Mouse (Mus musculus) neural tube, embryonic 12.5 days (tissue): Measurements from ENCODE around the gene Cacna1a. TPM values are rescaled to one million over a fixed set of nuclear protein-coding genes. Genes with fewer than 3 reads are reported as not detected.

Experiments
- ATAC-seq: fragments of 200-750 bp; cut with Nextera tagmentation; 2 replicates; pipeline ENCODE4 v1.8.0; 2017; ENCODE audit warnings: low read depth, mild to moderate bottlenecking, moderate TSS enrichment, moderate library complexity; ENCODE audit not compliant: low FRiP score
- H3K27ac ChIP-seq: fragments of 300-500 bp; sonication (generic); 2 replicates; pipeline ENCODE4 v1.5.1; 2016
- H3K27me3 ChIP-seq: fragments of 300-500 bp; sonication (generic); replicated peaks from 2 replicates; pipeline ENCODE4 v1.6.1; 2016; ENCODE audit warnings: mild to moderate bottlenecking
- H3K36me3 ChIP-seq: fragments of 300-500 bp; sonication (generic); 2 replicates; pipeline ENCODE4 v1.6.1; 2016; ENCODE audit warnings: mild to moderate bottlenecking
- H3K4me1 ChIP-seq: fragments of 300-500 bp; sonication (generic); 2 replicates; pipeline ENCODE4 v1.6.1; 2016
- H3K4me2 ChIP-seq: fragments of 300-500 bp; sonication (generic); replicated peaks from 2 replicates; pipeline ENCODE4 v1.6.1; 2016; ENCODE audit warnings: mild to moderate bottlenecking
- H3K4me3 ChIP-seq: fragments of 300-500 bp; sonication (generic); 2 replicates; pipeline ENCODE4 v1.5.1; 2016
- H3K9ac ChIP-seq: fragments of 300-500 bp; sonication (generic); 2 replicates; pipeline ENCODE4 v1.6.1; 2016; ENCODE audit warnings: mild to moderate bottlenecking
- H3K9me3 ChIP-seq: fragments of 300-500 bp; sonication (generic); 2 replicates; pipeline ENCODE4 v1.6.1; 2016; ENCODE audit warnings: mild to moderate bottlenecking
- WGBS: fragments of 180-500 bp; shearing (Covaris S2); methylation state at CpG from one replicate; pipeline ENCODE4 v1.1.7; 2016; 5-methylcytosine and 5-hydroxymethylcytosine counted together
- polyA plus RNA-seq: library from polyadenylated mRNA; unstranded; fragments of >200 nt; fragmentation: Nextera tagmentation; extraction: Ambion mirVana; gene quantifications from 2 replicates; pipeline ENCODE4 v1.2.1, GENCODE M21; 2016

Cacna1a gene
- polyA plus RNA-seq, 1 experiment from 2014 or later, result 19.6 TPM

GRCm38 (mm10) chr8:84415378-84415898 lies 27.2 kb downstream of the Cacna1a start:
- peak; percentile 67 for ATAC-seq
- Histone ChIP-seq H3K9me3 (no peaks in the 10 kb centered on the region), H3K9ac (peak overlapping the region; percentile 85), H3K27me3 (0 out of 2 replicates have a peak, but pooled peaks cover 2% of the 10 kb centered on the region), H3K4me2 (peak overlapping the region; percentile 68), H3K27ac (peak overlapping the region; percentile 85), H3K4me1 (peaks cover 20% of the 10 kb centered on the region), H3K36me3 (no peaks in the 10 kb centered on the region), H3K4me3 (peak overlapping the region; percentile 76)
- WGBS, result under 1% methylated on average over 53 of the region's 64 CpGs

- H3K4me2 ChIP-seq, result peak overlapping the region; percentile 68
- H3K4me1 ChIP-seq, result peaks cover 20% of the 10 kb centered on the region
- no peaks in the 10 kb centered on the region for H3K36me3 ChIP-seq
- 0 out of 2 replicates have a peak, but pooled peaks cover 2% of the 10 kb centered on the region for H3K27me3 ChIP-seq
- peak overlapping the region; percentile 76 for H3K4me3 ChIP-seq
- WGBS, result 12% methylated on average over 14 of the region's 14 CpGs
- peak; percentile 35 for ATAC-seq
- peak overlapping the region; percentile 85 for H3K27ac ChIP-seq
- H3K9ac ChIP-seq, result peak overlapping the region; percentile 85
- no peaks in the 10 kb centered on the region for H3K9me3 ChIP-seq
These were observed 27.8 kb downstream of the Cacna1a start for GRCm38 (mm10) chr8:84416041-84416440.

- Histone ChIP-seq H3K9me3 (no peaks in the 10 kb centered on the region), H3K9ac (peak overlapping the region; percentile 85; the same call in 1 of the 2 replicates), H3K36me3 (no peaks in the 10 kb centered on the region), H3K4me1 (peaks cover 20% of the 10 kb centered on the region), H3K27me3 (0 out of 2 replicates have a peak, but pooled peaks cover 2% of the 10 kb centered on the region), H3K4me3 (peak overlapping the region; percentile 76), H3K4me2 (peak overlapping the region; percentile 68), H3K27ac (no peak overlapping the region)
- 64% methylated on average over 6 of the region's 6 CpGs for WGBS
- ATAC-seq, result no peak
These were observed 28.7 kb downstream of the Cacna1a start for GRCm38 (mm10) chr8:84416915-84417314.

GRCm38 (mm10) chr8:84417840-84418239 lies 29.6 kb downstream of the Cacna1a start:
- no peaks in the 10 kb centered on the region for H3K36me3 ChIP-seq
- H3K27ac ChIP-seq, result no peak overlapping the region
- H3K27me3 ChIP-seq, result 0 out of 2 replicates have a peak, but pooled peaks cover 2% of the 10 kb centered on the region
- H3K4me2 ChIP-seq, result peak overlapping the region; percentile 68
- WGBS, result 52% methylated on average over 5 of the region's 5 CpGs
- H3K9ac ChIP-seq, result 0 out of 2 replicates have a peak overlapping the region, but pooled peaks have one; percentile 85
- H3K4me3 ChIP-seq, result no peak overlapping the region
- ATAC-seq, result no peak
- H3K4me1 ChIP-seq, result peaks cover 20% of the 10 kb centered on the region
- H3K9me3 ChIP-seq, result no peaks in the 10 kb centered on the region

GRCm38 (mm10) chr8:84424426-84424825 lies 36.2 kb downstream of the Cacna1a start:
- WGBS, result 87% methylated on average over 3 of the region's 3 CpGs
- Histone ChIP-seq H3K4me2 (no peak overlapping the region), H3K27ac (no peak overlapping the region), H3K9me3 (no peaks in the 10 kb centered on the region), H3K27me3 (no peaks in the 10 kb centered on the region), H3K9ac (no peak overlapping the region), H3K4me3 (no peak overlapping the region), H3K36me3 (peaks cover 7% of the 10 kb centered on the region; the same call in 1 of the 2 replicates), H3K4me1 (no peaks in the 10 kb centered on the region)
- ATAC-seq, result no peak

GRCm38 (mm10) chr8:84426087-84426486 lies 37.8 kb downstream of the Cacna1a start:
- peaks cover 7% of the 10 kb centered on the region; the same call in 1 of the 2 replicates for H3K36me3 ChIP-seq
- 81% methylated on average over 7 of the region's 7 CpGs for WGBS
- no peak for ATAC-seq
- H3K9ac ChIP-seq, result no peak overlapping the region
- no peak overlapping the region for H3K4me2 ChIP-seq
- H3K27me3 ChIP-seq, result no peaks in the 10 kb centered on the region
- H3K4me3 ChIP-seq, result no peak overlapping the region
- H3K4me1 ChIP-seq, result no peaks in the 10 kb centered on the region
- H3K27ac ChIP-seq, result no peak overlapping the region
- H3K9me3 ChIP-seq, result no peaks in the 10 kb centered on the region

GRCm38 (mm10) chr8:84426582-84426981 lies 38.3 kb downstream of the Cacna1a start:
- no peak overlapping the region for H3K27ac ChIP-seq
- no peaks in the 10 kb centered on the region for H3K27me3 ChIP-seq
- H3K36me3 ChIP-seq, result peaks cover 7% of the 10 kb centered on the region; the same call in 1 of the 2 replicates
- WGBS, result 90% methylated on average over 8 of the region's 8 CpGs
- no peaks in the 10 kb centered on the region for H3K9me3 ChIP-seq
- no peak overlapping the region for H3K9ac ChIP-seq
- H3K4me1 ChIP-seq, result no peaks in the 10 kb centered on the region
- no peak for ATAC-seq
- H3K4me2 ChIP-seq, result no peak overlapping the region
- H3K4me3 ChIP-seq, result no peak overlapping the region

GRCm38 (mm10) chr8:84428034-84428433 lies 39.8 kb downstream of the Cacna1a start:
- Histone ChIP-seq H3K9me3 (no peaks in the 10 kb centered on the region), H3K27ac (no peak overlapping the region), H3K4me1 (no peaks in the 10 kb centered on the region), H3K27me3 (no peaks in the 10 kb centered on the region), H3K9ac (no peak overlapping the region), H3K4me3 (no peak overlapping the region), H3K36me3 (peaks cover 7% of the 10 kb centered on the region; the same call in 1 of the 2 replicates), H3K4me2 (no peak overlapping the region)
- ATAC-seq, result no peak
- 89% methylated on average over 5 of the region's 5 CpGs for WGBS

GRCm38 (mm10) chr8:84429014-84429413 lies 40.8 kb downstream of the Cacna1a start:
- H3K36me3 ChIP-seq, result peaks cover 5% of the 10 kb centered on the region; the same call in 1 of the 2 replicates
- no peak overlapping the region for H3K27ac ChIP-seq
- no peaks in the 10 kb centered on the region for H3K4me1 ChIP-seq
- no peaks in the 10 kb centered on the region for H3K9me3 ChIP-seq
- H3K4me3 ChIP-seq, result no peak overlapping the region
- WGBS, result 22% methylated on average over 4 of the region's 4 CpGs
- no peak overlapping the region for H3K4me2 ChIP-seq
- no peak overlapping the region for H3K9ac ChIP-seq
- no peak for ATAC-seq
- no peaks in the 10 kb centered on the region for H3K27me3 ChIP-seq

- Histone ChIP-seq H3K27me3 (no peaks in the 10 kb centered on the region), H3K4me3 (no peak overlapping the region), H3K9ac (no peak overlapping the region), H3K4me1 (no peaks in the 10 kb centered on the region), H3K9me3 (no peaks in the 10 kb centered on the region), H3K4me2 (no peak overlapping the region), H3K36me3 (0 out of 2 replicates have a peak, but pooled peaks cover 4% of the 10 kb centered on the region), H3K27ac (no peak overlapping the region)
- WGBS, result 37% methylated on average over 5 of the region's 5 CpGs
- ATAC-seq, result no peak
These were observed 41.3 kb downstream of the Cacna1a start for GRCm38 (mm10) chr8:84429492-84429891.

- no peak overlapping the region for H3K4me2 ChIP-seq
- 74% methylated on average over 10 of the region's 10 CpGs for WGBS
- ATAC-seq, result no peak
These were observed 47.1 kb downstream of the Cacna1a start for GRCm38 (mm10) chr8:84435370-84435769.

GRCm38 (mm10) chr8:84439813-84440212 lies 51.6 kb downstream of the Cacna1a start:
- ATAC-seq, result no peak
- Histone ChIP-seq H3K4me2 (no peak overlapping the region), H3K4me1 (peaks cover 10% of the 10 kb centered on the region), H3K36me3 (peaks cover 7% of the 10 kb centered on the region; the same call in 1 of the 2 replicates), H3K9ac (no peak overlapping the region), H3K27me3 (no peaks in the 10 kb centered on the region), H3K4me3 (no peak overlapping the region), H3K27ac (no peak overlapping the region), H3K9me3 (no peaks in the 10 kb centered on the region)
- 89% methylated on average over 7 of the region's 7 CpGs for WGBS

More at GRCm38 (mm10) chr8:84435370-84435769, 47.1 kb downstream of the Cacna1a start:
- Histone ChIP-seq H3K9ac (no peak overlapping the region), H3K9me3 (no peaks in the 10 kb centered on the region), H3K36me3 (no peaks in the 10 kb centered on the region), H3K4me3 (no peak overlapping the region), H3K27ac (no peak overlapping the region), H3K4me1 (no peaks in the 10 kb centered on the region; the same call in 1 of the 2 replicates), H3K27me3 (no peaks in the 10 kb centered on the region)

- Histone ChIP-seq H3K27me3 (no peaks in the 10 kb centered on the region), H3K4me1 (peaks cover 10% of the 10 kb centered on the region), H3K36me3 (peaks cover 12% of the 10 kb centered on the region), H3K4me3 (no peak overlapping the region), H3K9ac (no peak overlapping the region), H3K27ac (no peak overlapping the region), H3K9me3 (no peaks in the 10 kb centered on the region), H3K4me2 (no peak overlapping the region)
- WGBS, result 5% methylated on average over 1 of the region's 1 CpGs
- ATAC-seq, result no peak
These were observed 53.8 kb downstream of the Cacna1a start for GRCm38 (mm10) chr8:84442043-84442442.
